Mouse (Mus musculus): Measurements from ENCODE around the gene Adgrl3.

DNA sequence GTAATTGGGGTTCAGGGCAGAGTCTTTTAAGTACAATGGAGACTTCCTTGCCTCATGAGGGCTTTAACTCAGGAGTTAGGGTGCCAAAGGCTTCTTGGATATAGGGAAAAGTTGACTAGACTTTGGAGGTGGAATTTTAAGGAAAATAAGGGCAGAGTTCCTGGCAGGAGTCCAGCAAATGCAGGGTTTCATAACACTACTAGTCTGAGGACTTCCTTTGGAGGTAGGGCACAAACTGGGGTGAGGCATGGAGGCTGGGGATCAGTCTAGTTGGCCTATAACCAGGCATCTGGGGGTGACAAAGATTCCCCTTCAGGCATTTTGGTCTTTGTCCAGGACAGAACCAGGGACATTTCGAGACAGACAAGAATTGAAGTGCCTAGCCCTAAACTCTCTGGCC lies 546.6 kb downstream of the Adgrl3 start:
- no peak for TF ChIP-seq CTCF (IDR thresholded peaks at IDR 0.05; ENCODE audit: low read depth)
- TF ChIP-seq EP300 (IDR thresholded peaks at IDR 0.05; ENCODE audit: low read depth), result no peak

Data from heart, postnatal 0 days (tissue).